Mouse (Mus musculus) ovary, postnatal 36 days (tissue): Measurements from ENCODE around the gene Camkv.

ENCODE experiments used
- DNase-seq: peaks from one replicate; pipeline ENCODE4 v3.0.0; 2022; ENCODE audit warnings: low spot score, mixed read lengths

Camkv gene

DNA sequence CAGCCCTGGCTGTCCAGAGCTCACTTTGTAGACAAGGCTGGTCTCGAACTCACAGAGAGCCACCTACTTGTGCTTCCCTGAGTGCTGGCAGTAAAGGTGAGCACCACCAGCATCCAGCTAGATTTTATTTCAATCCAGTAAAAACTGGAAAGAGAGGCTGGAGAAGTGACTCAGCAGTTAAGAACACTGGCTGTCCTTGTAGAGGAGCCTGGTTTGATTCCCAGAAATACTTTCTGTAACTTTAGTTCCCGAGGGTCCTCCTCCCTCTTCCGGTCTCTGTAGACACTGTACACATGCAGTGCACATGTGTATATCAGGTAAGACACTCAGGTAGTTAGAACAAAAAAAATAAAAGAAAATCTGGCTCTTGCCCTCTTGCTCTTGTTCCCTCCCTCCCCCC lies 52.5 kb downstream of the Camkv start:
- DNase-seq, result no peak

DNA sequence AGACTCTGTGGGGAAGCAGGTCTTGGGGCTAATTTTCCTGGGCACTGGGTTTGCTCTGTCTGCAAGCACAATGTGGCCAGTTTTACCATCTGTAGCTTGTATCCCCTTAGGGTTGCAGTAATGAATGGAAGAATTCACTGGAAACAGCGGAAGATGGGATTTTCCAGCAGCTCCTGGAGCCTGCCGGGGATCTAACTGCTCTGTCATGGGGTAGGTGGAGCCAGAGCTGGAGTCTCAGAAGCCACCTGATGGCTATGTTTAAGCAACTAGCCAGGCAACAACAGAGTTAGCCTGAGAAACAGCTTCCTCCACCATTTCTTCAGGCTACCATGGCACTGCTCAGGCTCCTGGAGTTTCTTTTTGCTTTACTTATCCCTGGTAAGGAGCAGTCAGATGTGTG lies 56.7 kb downstream of the Camkv start, which contains the start of gene Cdhr4:
Cdhr4 (plus strand) TSS at position 301 of the 400 bp plus-strand sequence.
- no peak for DNase-seq

DNA sequence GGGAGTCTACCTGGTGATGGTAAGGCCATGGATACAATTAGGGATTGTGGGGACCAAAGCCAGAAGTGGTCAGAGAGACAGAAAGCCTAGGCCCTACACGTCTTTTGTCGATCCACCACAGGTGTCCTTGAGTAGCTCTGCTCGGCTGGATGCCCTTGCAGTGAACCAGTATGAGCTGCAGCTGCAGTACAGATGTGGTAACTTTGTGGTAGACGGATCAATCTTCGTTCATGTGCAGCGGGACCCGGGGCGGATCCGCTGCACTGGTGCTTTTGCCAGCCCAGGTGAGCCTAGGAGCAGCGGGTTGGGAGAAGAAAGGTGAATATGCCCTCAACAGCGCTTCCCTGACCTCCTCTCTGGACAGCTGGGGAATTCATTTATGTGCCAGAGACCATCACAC lies 57.5 kb downstream of the Camkv start:
- DNase-seq, result no peak

DNA sequence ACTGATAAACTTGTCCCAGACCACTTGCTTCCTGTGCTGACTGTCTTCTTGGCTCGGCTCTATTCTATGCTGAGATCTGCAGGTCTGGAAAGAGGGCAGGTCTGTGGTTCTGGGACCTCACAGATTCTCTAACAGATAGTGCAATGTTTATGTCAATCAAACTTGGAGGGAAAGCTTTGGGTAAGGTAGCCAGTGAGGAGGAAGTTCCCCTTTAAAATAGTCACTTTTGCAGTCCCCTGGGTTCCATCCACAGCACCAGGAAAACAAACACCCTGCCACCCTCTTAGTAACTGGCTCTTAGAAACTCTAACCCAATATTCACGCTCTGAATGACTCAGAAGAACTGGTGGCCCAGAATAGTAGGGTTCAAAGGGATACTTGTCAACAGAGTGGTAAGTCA lies 59.0 kb downstream of the Camkv start:
- DNase-seq, result no peak

DNA sequence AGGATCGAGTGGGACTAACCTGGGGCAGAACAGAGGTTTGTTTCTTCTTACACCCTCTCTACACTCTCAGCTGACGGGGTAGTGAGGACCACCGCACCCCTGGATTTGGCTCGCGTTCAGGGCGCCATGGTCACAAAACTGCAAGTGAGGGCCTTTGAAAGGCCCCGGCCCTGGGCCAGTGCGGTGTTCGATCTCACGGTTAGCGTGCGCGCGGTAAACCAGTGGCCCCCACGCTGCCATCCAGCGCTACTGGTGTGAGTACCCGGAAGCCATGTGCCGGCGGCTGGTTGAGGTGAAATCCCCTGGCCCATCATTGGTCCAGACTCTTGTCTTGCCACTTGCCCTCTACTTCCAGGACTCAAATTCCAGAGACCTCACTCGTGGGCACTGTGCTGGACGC lies 60.0 kb downstream of the Camkv start:
- DNase-seq, result no peak

DNA sequence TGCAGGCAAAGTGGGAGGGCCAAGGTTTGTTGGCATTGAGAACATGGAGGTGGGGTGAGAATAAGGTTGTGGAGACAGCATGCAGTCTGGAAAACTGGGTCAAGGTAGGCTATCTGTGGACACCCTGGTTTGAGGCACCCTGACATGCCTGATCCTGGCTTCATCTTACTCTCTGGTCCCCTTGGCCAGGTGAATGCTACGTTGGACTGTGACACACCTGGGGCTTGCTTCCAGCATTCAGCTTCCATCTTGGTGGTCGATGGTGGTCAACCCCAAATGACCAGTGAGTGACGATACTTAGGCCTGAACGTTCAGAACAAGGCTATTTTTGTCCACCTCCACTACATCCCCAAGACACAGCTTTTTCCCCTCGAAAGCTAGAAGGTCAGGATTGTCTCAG lies 60.6 kb downstream of the Camkv start, which contains the start of gene Gm20662:
Gm20662 (plus strand) TSS at position 301 of the 400 bp plus-strand sequence.
- DNase-seq, result no peak
